Mouse (Mus musculus) neural tube, embryonic 12.5 days (tissue): ENCODE data around the gene Tmf1. TPM values are rescaled to one million over a fixed set of nuclear protein-coding genes. Genes with fewer than 3 reads are reported as not detected.
A peak's percentile ranks its signal among the peaks of the same experiment; 100 is the strongest.

Source experiments
- ATAC-seq: fragments of 200-750 bp; cut with Nextera tagmentation; 2 replicates; pipeline ENCODE4 v1.8.0; 2017; ENCODE audit warnings: low read depth, mild to moderate bottlenecking, moderate TSS enrichment, moderate library complexity; ENCODE audit not compliant: low FRiP score
- H3K27ac ChIP-seq: fragments of 300-500 bp; sonication (generic); 2 replicates; pipeline ENCODE4 v1.5.1; 2016
- H3K27me3 ChIP-seq: fragments of 300-500 bp; sonication (generic); replicated peaks from 2 replicates; pipeline ENCODE4 v1.6.1; 2016; ENCODE audit warnings: mild to moderate bottlenecking
- H3K36me3 ChIP-seq: fragments of 300-500 bp; sonication (generic); 2 replicates; pipeline ENCODE4 v1.6.1; 2016; ENCODE audit warnings: mild to moderate bottlenecking
- H3K4me1 ChIP-seq: fragments of 300-500 bp; sonication (generic); 2 replicates; pipeline ENCODE4 v1.6.1; 2016
- H3K4me2 ChIP-seq: fragments of 300-500 bp; sonication (generic); replicated peaks from 2 replicates; pipeline ENCODE4 v1.6.1; 2016; ENCODE audit warnings: mild to moderate bottlenecking
- H3K4me3 ChIP-seq: fragments of 300-500 bp; sonication (generic); 2 replicates; pipeline ENCODE4 v1.5.1; 2016
- H3K9ac ChIP-seq: fragments of 300-500 bp; sonication (generic); 2 replicates; pipeline ENCODE4 v1.6.1; 2016; ENCODE audit warnings: mild to moderate bottlenecking
- H3K9me3 ChIP-seq: fragments of 300-500 bp; sonication (generic); 2 replicates; pipeline ENCODE4 v1.6.1; 2016; ENCODE audit warnings: mild to moderate bottlenecking
- WGBS: fragments of 180-500 bp; shearing (Covaris S2); methylation state at CpG from one replicate; pipeline ENCODE4 v1.1.7; 2016; 5-methylcytosine and 5-hydroxymethylcytosine counted together
- polyA plus RNA-seq: library from polyadenylated mRNA; unstranded; fragments of >200 nt; fragmentation: Nextera tagmentation; extraction: Ambion mirVana; gene quantifications from 2 replicates; pipeline ENCODE4 v1.2.1, GENCODE M21; 2016

The Tmf1 gene
- polyA plus RNA-seq, 1 experiment from 2014 or later, result 34.6 TPM

DNA sequence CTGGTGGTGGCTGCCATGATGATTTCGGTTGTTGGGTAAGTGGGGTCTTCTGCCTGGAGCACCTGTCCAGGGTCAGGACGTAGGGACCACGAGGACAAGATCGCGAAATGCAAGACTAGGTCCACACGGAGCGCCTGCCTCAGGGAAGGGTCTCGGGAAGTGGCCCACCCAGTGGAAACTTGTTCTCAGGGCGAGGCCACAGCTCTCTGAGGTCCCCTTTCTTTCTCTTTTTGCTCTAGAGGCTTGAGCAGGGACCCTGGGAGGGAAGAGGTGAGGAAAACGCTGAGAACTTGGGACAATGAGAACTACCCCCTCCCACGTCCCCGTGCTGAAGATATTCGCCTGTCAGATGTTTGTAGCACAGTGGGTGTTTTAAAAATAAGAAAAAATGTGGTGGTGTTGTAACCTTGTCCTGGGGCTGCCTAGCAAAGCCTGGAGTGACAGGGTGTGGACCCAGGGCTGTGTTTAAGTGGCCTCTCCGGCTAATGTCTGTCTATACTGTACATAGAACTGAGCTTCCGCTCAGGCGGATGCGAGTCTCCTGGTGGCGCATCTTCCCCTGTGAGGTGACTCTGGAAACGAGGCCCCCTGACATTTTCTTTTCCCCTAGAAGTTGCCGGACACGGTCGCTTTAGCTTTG lies 32.2 kb upstream of the Tmf1 start:
- Histone ChIP-seq H3K36me3 (peaks cover 8% of the 10 kb centered on the region), H3K4me1 (peaks cover 15% of the 10 kb centered on the region), H3K4me2 (peak overlapping the region; percentile 70), H3K9me3 (no peaks in the 10 kb centered on the region), H3K27me3 (no peaks in the 10 kb centered on the region), H3K9ac (peak overlapping the region; percentile 59), H3K4me3 (peak overlapping the region; percentile 52), H3K27ac (no peak overlapping the region)
- peak; percentile 67 for ATAC-seq
- whole genome bisulfite sequencing, result 5% methylated on average over 22 of the region's 22 CpGs

DNA sequence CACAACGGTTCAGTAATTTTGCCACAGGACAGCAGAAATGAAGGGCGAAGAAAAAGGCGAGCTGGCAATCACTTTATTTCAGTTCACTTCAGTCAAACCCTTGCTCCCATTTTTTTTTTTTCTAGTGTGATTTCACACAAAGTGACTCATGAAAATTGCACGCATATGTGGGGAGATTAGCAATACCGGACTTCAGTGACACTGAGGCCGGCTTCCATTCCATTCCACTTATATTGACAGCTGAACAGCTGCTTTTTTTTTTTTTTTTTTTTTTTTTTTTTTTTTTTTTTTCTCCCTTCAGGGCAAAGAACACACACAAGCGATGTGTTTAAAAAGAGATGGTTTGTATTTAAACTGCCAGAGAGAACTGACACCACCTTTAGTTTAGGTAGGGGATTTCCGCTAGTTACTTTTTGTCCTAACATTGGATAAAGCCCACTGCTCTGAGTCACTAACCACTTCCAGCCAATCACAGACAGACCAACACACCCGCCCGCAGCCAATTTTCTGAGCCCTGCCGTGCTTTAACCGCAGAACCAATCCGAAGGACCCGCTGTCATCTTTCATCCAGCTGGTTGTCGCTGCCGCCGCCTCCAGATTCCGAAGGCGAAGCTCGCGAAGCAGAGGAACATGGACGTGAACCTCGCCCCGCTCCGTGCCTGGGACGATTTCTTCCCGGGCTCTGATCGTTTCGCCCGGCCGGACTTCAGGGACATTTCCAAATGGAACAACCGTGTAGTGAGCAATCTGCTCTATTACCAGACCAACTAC lies 31.5 kb upstream of the Tmf1 start, which contains the start of gene Arl6ip5:
TSS of gene Arl6ip5 (plus strand) at position 499 of the 771 bp plus-strand sequence.
- Histone ChIP-seq H3K4me1 (peaks cover 15% of the 10 kb centered on the region), H3K36me3 (peaks cover 8% of the 10 kb centered on the region), H3K27me3 (no peaks in the 10 kb centered on the region), H3K9me3 (no peaks in the 10 kb centered on the region), H3K4me3 (peak within 1 kb of the TSS; percentile 52), H3K9ac (peak within 1 kb of the TSS; percentile 59), H3K4me2 (peak within 1 kb of the TSS; percentile 70), H3K27ac (no peak within 1 kb of the TSS)
- ATAC-seq, result peak; percentile 73
- 12% methylated on average over 32 of the region's 32 CpGs for WGBS

DNA sequence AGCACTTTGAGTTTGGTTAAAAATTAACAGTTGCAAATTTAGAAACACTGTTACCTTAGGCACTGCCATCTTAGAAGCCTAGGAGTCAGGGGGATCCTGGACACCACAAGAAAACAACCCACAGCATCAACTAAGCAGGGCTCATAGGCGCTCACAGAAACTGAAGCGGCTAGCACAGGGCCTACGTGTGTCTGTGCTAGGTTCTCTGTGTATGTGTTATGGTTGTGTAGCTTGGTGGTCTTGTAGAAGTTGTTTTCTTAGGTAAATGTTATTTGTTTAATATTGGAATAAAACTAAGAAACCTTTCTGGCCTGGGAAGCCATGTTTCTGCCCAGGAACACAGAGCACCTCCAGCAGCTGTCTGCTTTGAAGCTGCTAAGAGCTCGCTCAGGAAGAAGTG lies 30.8 kb upstream of the Tmf1 start:
- H3K4me1 ChIP-seq, result peaks cover 15% of the 10 kb centered on the region
- H3K9ac ChIP-seq, result no peak overlapping the region
- no peaks in the 10 kb centered on the region for H3K9me3 ChIP-seq
- H3K4me3 ChIP-seq, result no peak overlapping the region
- peaks cover 3% of the 10 kb centered on the region; the same call in 1 of the 2 replicates for H3K36me3 ChIP-seq
- 83% methylated on average over 4 of the region's 4 CpGs for WGBS
- ATAC-seq, result no peak
- H3K27ac ChIP-seq, result no peak overlapping the region
- no peak overlapping the region for H3K4me2 ChIP-seq
- no peaks in the 10 kb centered on the region for H3K27me3 ChIP-seq

DNA sequence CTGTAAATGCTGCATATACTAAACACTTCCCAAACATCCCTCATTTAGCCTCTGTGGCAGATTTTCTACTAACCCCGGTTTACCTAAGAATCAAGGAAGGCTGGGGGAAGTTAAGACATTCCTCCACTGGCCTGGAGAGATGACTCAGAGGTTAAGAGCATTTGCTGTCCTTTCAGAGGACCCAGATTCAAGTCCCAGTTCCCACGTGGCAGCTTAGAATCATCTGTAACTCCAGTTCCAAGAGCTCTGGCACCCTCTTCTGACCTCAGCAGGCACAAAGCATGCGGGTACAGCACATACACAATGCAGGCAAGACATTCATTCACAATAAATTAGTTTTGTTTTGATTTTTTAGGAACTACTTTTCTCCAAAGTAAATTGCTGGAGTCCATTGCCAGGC lies 30.3 kb upstream of the Tmf1 start:
- Histone ChIP-seq H3K9me3 (no peaks in the 10 kb centered on the region), H3K27me3 (no peaks in the 10 kb centered on the region), H3K9ac (no peak overlapping the region), H3K36me3 (no peaks in the 10 kb centered on the region), H3K4me1 (peaks cover 19% of the 10 kb centered on the region), H3K4me3 (no peak overlapping the region), H3K27ac (no peak overlapping the region), H3K4me2 (no peak overlapping the region)
- no peak for ATAC-seq
- 52% methylated on average over 3 of the region's 3 CpGs for WGBS

DNA sequence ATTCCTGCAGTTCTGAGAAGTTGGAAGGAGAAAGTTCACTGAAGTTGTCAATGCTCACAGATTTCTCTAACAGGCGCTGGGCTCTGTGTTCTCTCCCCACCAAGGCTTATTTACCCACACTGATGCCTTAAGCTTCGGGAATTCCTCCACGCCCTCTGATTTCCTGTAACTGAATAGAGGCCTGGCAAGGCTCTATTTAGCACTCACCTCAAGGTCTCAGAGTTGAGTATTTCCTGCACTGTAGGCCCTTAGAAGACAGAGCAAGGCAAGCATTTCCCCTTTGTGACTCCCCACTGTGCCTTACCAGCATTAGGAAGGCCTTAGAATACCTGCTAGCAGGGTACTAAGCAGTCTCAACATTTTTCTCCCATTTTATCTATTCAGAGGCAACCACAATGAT lies 29.5 kb upstream of the Tmf1 start:
- Histone ChIP-seq H3K9ac (no peak overlapping the region), H3K4me2 (no peak overlapping the region), H3K36me3 (no peaks in the 10 kb centered on the region), H3K27me3 (no peaks in the 10 kb centered on the region), H3K9me3 (no peaks in the 10 kb centered on the region), H3K4me3 (no peak overlapping the region), H3K4me1 (peaks cover 25% of the 10 kb centered on the region), H3K27ac (no peak overlapping the region)
- 37% methylated on average over 3 of the region's 3 CpGs for WGBS
- no peak for ATAC-seq

DNA sequence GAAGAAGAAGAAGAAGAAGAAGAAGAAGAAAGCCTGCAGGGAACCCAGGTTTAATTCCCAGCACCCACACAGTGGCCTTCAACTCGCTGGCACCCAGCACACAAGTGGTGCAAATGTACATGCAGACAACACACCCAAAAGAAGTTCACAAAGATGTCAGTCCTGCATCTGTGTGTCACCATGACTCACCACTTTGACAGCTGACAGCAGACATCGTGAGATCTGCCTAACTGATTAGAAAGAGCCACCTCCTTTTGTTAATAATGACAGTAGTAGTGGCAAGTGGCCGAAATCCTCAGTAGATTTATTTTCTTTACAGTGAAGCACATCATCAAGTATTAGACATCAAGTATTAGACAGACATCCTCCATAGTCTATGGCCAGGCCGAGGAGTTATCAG lies 28.2 kb upstream of the Tmf1 start:
- Histone ChIP-seq H3K27me3 (no peaks in the 10 kb centered on the region), H3K4me1 (peaks cover 23% of the 10 kb centered on the region), H3K9ac (no peak overlapping the region), H3K27ac (no peak overlapping the region), H3K4me3 (no peak overlapping the region), H3K9me3 (no peaks in the 10 kb centered on the region), H3K4me2 (no peak overlapping the region), H3K36me3 (no peaks in the 10 kb centered on the region)
- ATAC-seq, result no peak
- 84% methylated on average over 4 of the region's 4 CpGs for WGBS

DNA sequence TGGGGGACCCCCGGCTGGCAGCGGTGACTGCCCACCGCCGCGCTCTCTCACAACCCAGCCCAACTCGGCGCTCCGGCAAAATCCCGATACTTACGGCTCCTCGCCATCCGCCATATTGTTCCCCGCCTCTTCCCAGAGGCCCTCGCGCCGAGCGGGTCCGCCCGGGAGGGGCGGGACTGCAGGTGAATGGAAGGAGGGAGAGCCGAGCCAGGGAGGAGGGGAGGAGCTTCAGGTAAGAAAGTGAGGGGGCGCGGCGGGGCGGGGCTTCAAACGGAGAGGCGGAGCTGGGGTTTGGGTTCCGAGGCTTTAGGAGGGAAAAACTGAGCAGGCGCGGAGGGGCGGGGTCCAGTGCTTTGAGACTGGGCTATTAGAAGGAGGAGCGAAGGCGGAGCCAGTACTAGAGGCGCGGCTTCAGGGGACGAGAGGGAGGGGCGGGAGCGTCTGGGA lies 26.5 kb upstream of the Tmf1 start, which contains the start of gene Uba3:
TSS of gene Uba3 (minus strand) at position 209 of the 447 bp plus-strand sequence.
- ATAC-seq, result peak; percentile 96

DNA sequence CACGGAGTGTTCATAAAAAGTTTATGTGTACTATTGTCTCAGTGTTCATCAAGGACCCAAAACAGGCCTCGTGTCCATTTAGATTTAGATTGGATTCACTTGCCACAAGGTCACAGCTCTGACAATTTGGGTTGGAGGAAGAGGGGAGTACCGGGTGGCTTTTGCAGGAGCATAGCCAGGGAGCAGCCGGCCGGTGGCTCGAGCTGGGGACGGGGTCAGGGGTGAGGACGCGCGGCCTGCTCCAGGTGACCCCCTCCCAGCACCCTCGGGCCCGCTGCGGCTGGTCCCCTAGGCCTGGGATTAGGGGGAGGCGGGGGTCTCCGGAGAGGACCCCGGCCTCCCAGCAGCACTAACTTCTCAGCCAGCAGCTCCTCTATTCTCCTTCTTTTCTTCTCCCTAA lies 26.0 kb upstream of the Tmf1 start:
- peak overlapping the region; percentile 29; the same call in 1 of the 2 replicates for H3K27ac ChIP-seq
- H3K9me3 ChIP-seq, result no peaks in the 10 kb centered on the region
- ATAC-seq, result peak; percentile 72
- peak overlapping the region; percentile 92 for H3K4me3 ChIP-seq
- H3K27me3 ChIP-seq, result no peaks in the 10 kb centered on the region
- peak overlapping the region; percentile 72 for H3K4me2 ChIP-seq
- no peaks in the 10 kb centered on the region for H3K36me3 ChIP-seq
- H3K4me1 ChIP-seq, result peaks cover 13% of the 10 kb centered on the region
- H3K9ac ChIP-seq, result peak overlapping the region; percentile 92
- under 1% methylated on average over 16 of the region's 16 CpGs for WGBS

More for the DNA sequence above, 26.5 kb upstream of the Tmf1 start, which contains the start of gene Uba3:
- Histone ChIP-seq H3K4me2 (peak within 1 kb of the TSS; percentile 72), H3K27me3 (no peaks in the 10 kb centered on the region), H3K36me3 (no peaks in the 10 kb centered on the region), H3K4me1 (peaks cover 15% of the 10 kb centered on the region), H3K27ac (peak within 1 kb of the TSS; percentile 29; the same call in 1 of the 2 replicates), H3K9ac (peak within 1 kb of the TSS; percentile 92), H3K9me3 (no peaks in the 10 kb centered on the region), H3K4me3 (peak within 1 kb of the TSS; percentile 92)
- WGBS, result under 1% methylated on average over 38 of the region's 38 CpGs

DNA sequence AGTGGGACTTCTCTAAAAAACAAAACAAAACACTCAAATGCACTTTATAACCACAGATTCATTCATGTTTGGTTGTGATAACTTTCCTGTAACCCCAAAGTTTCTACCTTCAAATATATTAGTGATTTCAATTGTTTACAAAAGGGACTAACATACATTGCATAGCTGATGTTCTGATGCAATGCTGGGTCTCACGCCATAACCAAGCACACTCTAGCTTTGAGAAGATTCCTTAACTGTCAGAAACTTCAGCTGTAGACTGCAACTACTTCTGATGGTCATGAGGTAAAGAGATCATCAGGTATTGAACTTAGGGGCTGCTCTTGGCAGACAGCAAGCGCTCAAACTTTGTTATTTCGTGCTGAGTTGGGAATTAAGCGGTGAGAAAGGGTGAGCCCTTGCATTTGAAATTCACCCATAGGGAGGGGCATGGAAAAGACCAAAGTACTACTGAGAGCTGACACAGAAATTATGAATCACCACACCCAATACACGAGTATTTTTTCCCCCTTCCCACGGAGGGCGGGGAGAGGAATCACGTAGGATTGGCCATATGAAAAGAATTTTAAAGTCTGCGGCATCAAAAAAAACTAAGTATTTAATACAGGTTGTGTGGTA lies 25.4 kb upstream of the Tmf1 start:
- peak overlapping the region; percentile 92 for H3K9ac ChIP-seq
- H3K4me3 ChIP-seq, result peak overlapping the region; percentile 92
- ATAC-seq, result no peak
- H3K27ac ChIP-seq, result no peak overlapping the region
- no peaks in the 10 kb centered on the region for H3K36me3 ChIP-seq
- H3K27me3 ChIP-seq, result no peaks in the 10 kb centered on the region
- WGBS, result 22% methylated on average over 9 of the region's 9 CpGs
- H3K4me2 ChIP-seq, result peak overlapping the region; percentile 72
- H3K4me1 ChIP-seq, result peaks cover 11% of the 10 kb centered on the region
- H3K9me3 ChIP-seq, result no peaks in the 10 kb centered on the region

DNA sequence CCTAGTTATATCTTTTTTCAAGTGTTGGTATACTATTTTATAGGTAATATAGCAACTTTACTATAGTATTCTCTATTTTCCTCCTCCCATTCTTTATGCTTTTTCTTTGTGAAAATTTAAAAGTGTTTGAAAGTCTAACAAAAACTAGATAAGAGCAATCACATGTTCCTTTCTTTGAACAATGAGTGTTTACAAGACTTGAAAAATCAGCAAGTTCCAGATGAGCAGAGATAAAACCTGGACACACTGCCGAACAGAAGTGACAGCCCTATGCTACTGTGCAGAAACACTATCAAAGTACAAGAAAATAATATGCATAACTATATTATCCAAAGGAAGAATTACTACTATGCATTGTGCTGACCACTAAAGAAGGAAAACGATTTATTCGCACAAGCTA lies 23.6 kb upstream of the Tmf1 start:
- 96% methylated on average over 3 of the region's 3 CpGs for WGBS
- H3K4me2 ChIP-seq, result no peak overlapping the region

DNA sequence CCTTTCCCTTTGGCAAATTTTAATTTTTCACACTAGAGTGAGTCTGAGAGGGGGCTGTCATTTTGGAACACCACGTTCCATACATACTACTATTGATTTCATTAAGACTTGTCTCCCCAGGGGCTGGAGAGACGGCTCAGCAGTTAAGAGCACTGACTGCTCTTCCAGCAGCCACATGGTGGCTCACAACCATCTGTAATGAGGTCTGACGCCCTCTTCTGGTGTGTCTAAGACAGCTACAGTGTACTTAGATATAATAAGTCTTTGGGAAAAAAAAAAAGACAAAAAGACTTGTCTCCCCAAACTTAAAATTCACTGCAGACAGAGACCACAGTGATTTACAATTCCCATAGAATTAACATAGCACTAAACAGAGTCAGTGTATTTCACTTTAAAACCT lies 21.5 kb upstream of the Tmf1 start:
- 52% methylated on average over 3 of the region's 3 CpGs for WGBS
- H3K4me3 ChIP-seq, result no peak overlapping the region
- peaks cover 11% of the 10 kb centered on the region for H3K4me1 ChIP-seq
- H3K4me2 ChIP-seq, result no peak overlapping the region
- ATAC-seq, result no peak
- H3K9me3 ChIP-seq, result no peaks in the 10 kb centered on the region
- H3K27me3 ChIP-seq, result no peaks in the 10 kb centered on the region
- no peak overlapping the region for H3K27ac ChIP-seq
- no peak overlapping the region for H3K9ac ChIP-seq
- peaks cover 30% of the 10 kb centered on the region for H3K36me3 ChIP-seq

More for the DNA sequence above, 23.6 kb upstream of the Tmf1 start:
- no peak overlapping the region for H3K4me3 ChIP-seq
- ATAC-seq, result no peak
- no peak overlapping the region for H3K9ac ChIP-seq
- H3K9me3 ChIP-seq, result no peaks in the 10 kb centered on the region
- peaks cover 11% of the 10 kb centered on the region; the same call in 1 of the 2 replicates for H3K36me3 ChIP-seq
- peaks cover 11% of the 10 kb centered on the region for H3K4me1 ChIP-seq
- no peak overlapping the region for H3K27ac ChIP-seq
- no peaks in the 10 kb centered on the region for H3K27me3 ChIP-seq

DNA sequence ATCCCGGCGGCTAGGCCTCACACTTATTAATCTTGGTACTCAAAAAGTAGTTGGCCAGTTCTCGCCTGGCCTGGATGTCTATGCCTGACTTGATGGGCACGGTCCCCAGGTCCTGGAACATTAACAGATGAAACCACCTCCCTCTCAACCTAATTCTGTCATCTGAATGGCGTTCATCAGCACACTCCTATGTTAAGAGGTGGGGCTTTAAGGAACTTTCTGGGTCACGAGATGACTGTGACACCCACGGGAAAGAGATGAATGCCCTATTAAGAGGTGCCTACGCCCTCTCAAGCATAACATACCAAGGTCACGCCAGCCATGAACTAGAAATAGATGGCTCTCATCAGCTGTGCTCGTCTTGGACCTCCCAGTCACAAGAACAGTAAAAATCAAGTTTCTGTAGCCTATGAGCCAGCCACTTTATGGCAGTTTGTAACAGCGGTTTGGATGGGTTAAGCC lies 476 bp upstream of the Tmf1 start:
- ATAC-seq, result no peak; the same call in none of the 2 replicates
- Histone ChIP-seq H3K9me3 (no peaks in the 10 kb centered on the region), H3K27ac (peak overlapping the region; percentile 81), H3K4me2 (peak overlapping the region; percentile 69), H3K36me3 (peaks cover 20% of the 10 kb centered on the region), H3K4me3 (peak overlapping the region; percentile 89), H3K9ac (peak overlapping the region; percentile 95), H3K27me3 (no peaks in the 10 kb centered on the region), H3K4me1 (peaks cover 8% of the 10 kb centered on the region)
- 9% methylated on average over 11 of the region's 11 CpGs for WGBS
